ENCODE assay signal across 19 mouse cellular contexts in genomic region chr9:76715852-76716251, GRCm38 (mm10).
DNase-seq lines count a peak whose midpoint lies in the region; ATAC-seq and TF ChIP-seq lines count a peak whose summit lies in the region.
"Had no signal": no experiment of that assay in that cellular context is flagged by ENCODE, and none has a peak within 500 bp of the region (broad histone marks: within the 10 kb centered on the region; RNA-seq: fewer than 3 reads in every experiment).

No protein-coding gene starts in this region.

- H3K36me3 ChIP-seq in kidney, adult 2 months (ENCODE audit: control insufficient read depth, insufficient read depth, low read length) = no peaks in the 10 kb centered on the region
- no peaks in the 10 kb centered on the region for H3K36me3 ChIP-seq in kidney, embryonic 16.5 days (ENCODE audit: insufficient read depth, low read length)
- no peaks in the 10 kb centered on the region for H3K36me3 ChIP-seq in CH12.LX (replicated peaks in 1 of 2; ENCODE audit: control insufficient read depth in 1 of 2, insufficient read depth in 1 of 2, low read length in 1 of 2)
- H3K36me3 ChIP-seq in midbrain, embryonic 16.5 days (ENCODE audit: control insufficient read depth, insufficient read depth, low read length) = no peaks in the 10 kb centered on the region
- H3K36me3 ChIP-seq: G1E had no signal

- H3K27me3 ChIP-seq in kidney, adult 2 months (replicated peaks; ENCODE audit: control insufficient read depth, insufficient read depth, low read length) = no peaks in the 10 kb centered on the region
- no peaks in the 10 kb centered on the region for H3K27me3 ChIP-seq in kidney, embryonic 16.5 days (ENCODE audit: insufficient read depth, low read length)
- no peaks in the 10 kb centered on the region for H3K27me3 ChIP-seq in CH12.LX (replicated peaks)
- no peaks in the 10 kb centered on the region for H3K27me3 ChIP-seq in midbrain, embryonic 16.5 days (ENCODE audit: control insufficient read depth, insufficient read depth, low read depth, low read length)
- H3K27me3 ChIP-seq: Patski had no signal

- no peak for ATAC-seq in kidney, embryonic 16.5 days (ENCODE audit: low FRiP score, low TSS enrichment)
- ATAC-seq in midbrain, embryonic 16.5 days = no peak
- ATAC-seq: activated CD4-positive, CD25-positive, alpha-beta regulatory T cell, adult 4 months; CD4-positive, CD25-positive, alpha-beta regulatory T cell, adult 4 months; Patski had no signal

- H3K4me3 ChIP-seq in kidney, adult 2 months (ENCODE audit: insufficient read depth, low read depth, low read length) = no peak overlapping the region
- no peak overlapping the region for H3K4me3 ChIP-seq in kidney, embryonic 16.5 days (ENCODE audit: low read length)
- no peak overlapping the region for H3K4me3 ChIP-seq in CH12.LX (replicated peaks in 1 of 3; ENCODE audit: low read depth in 2 of 3, low read length in 2 of 3, poor library complexity in 1 of 3)
- H3K4me3 ChIP-seq in midbrain, embryonic 16.5 days (ENCODE audit: low read depth, low read length) = no peak overlapping the region

- dilution Hi-C loops in CH12.LX (cut with MboI; ENCODE audit: extremely low pct_ligation_motif_present, extremely low pct_unique_long_range_greater_than_20kb, low sequenced_read_pairs) = no loop called here

- WGBS in kidney, adult 2 months = 79% methylated on average over 1 of the region's 1 CpGs
- 75% methylated on average over 1 of the region's 1 CpGs for WGBS in kidney, embryonic 16.5 days
- 63% methylated on average over 1 of the region's 1 CpGs for WGBS in midbrain, embryonic 16.5 days

- in situ Hi-C loops in CH12.LX (cut with MboI; ENCODE audit: low pct_ligation_motif_present, low pct_unique_long_range_greater_than_20kb, low sequenced_read_pairs) = loop anchor here (25.0 kb wide), 1 partner anchor 646 kb away; the partner anchor contains the start of gene Mlip

- no peak for DNase-seq in kidney, adult 2 months
- no peak for DNase-seq in CH12.LX (ENCODE audit: extremely low read depth)
- DNase-seq: adrenal gland, adult 2 months; adrenal gland, adult 8-10 months; adrenal gland, postnatal 10 days; adrenal gland, postnatal 14 days; adrenal gland, postnatal 25 days; adrenal gland, postnatal 36 days; B cell, adult 2 months; cerebellum, adult 11 months; cerebellum, adult 11-12 months; cerebellum, adult 18-20 months; cerebellum, adult 2 months had no signal

- no peak overlapping the region for H3K27ac ChIP-seq in kidney, adult 2 months (ENCODE audit: insufficient read depth, low read depth, low read length)
- no peak overlapping the region for H3K27ac ChIP-seq in kidney, embryonic 16.5 days (ENCODE audit: low read length)
- no peak overlapping the region for H3K27ac ChIP-seq in CH12.LX (ENCODE audit: insufficient read depth, low read depth)
- H3K27ac ChIP-seq in midbrain, embryonic 16.5 days (ENCODE audit: low read length) = no peak overlapping the region

- TF ChIP-seq POLR2A in kidney, adult 2 months (IDR thresholded peaks at IDR 0.05; ENCODE audit: low read depth, low read length) = no peak
- no peak for TF ChIP-seq POLR2A in CH12.LX (IDR thresholded peaks at IDR 0.05; ENCODE audit: low read depth, low read length)

- no peak overlapping the region for H3K9ac ChIP-seq in kidney, embryonic 16.5 days (replicated peaks; ENCODE audit: low read length)
- H3K9ac ChIP-seq in CH12.LX (ENCODE audit: insufficient read depth, low read depth) = no peak overlapping the region
- no peak overlapping the region for H3K9ac ChIP-seq in midbrain, embryonic 16.5 days (ENCODE audit: low read depth, low read length)

- H3K79me2 ChIP-seq in CH12.LX (replicated peaks; ENCODE audit: control insufficient read depth, extremely low read depth, insufficient read depth, poor library complexity, severe bottlenecking) = no peaks in the 10 kb centered on the region

- H3K4me1 ChIP-seq in kidney, adult 2 months (ENCODE audit: control insufficient read depth, insufficient read depth, low read length) = no peaks in the 10 kb centered on the region
- no peaks in the 10 kb centered on the region for H3K4me1 ChIP-seq in kidney, embryonic 16.5 days (ENCODE audit: insufficient read depth, low read length)
- H3K4me1 ChIP-seq in CH12.LX (ENCODE audit: control insufficient read depth in 1 of 2, insufficient read depth in 2 of 2) = peaks cover 2 to 6% of the 10 kb centered on the region in 2 experiments; a peak in 2 of 4 replicates
- no peaks in the 10 kb centered on the region for H3K4me1 ChIP-seq in midbrain, embryonic 16.5 days (ENCODE audit: control insufficient read depth, insufficient read depth, low read length)

- peak; percentile 58 for TF ChIP-seq RAD21 in CH12.LX (IDR thresholded peaks at IDR 0.05; ENCODE audit: low read depth, low read length)

- no peaks in the 10 kb centered on the region for H3K9me3 ChIP-seq in kidney, embryonic 16.5 days (ENCODE audit: low read length)
- no peaks in the 10 kb centered on the region for H3K9me3 ChIP-seq in CH12.LX (replicated peaks; ENCODE audit: low read length)
- H3K9me3 ChIP-seq in midbrain, embryonic 16.5 days (replicated peaks; ENCODE audit: control insufficient read depth, low read length, poor library complexity, severe bottlenecking) = no peaks in the 10 kb centered on the region
- H3K9me3 ChIP-seq: G1E had no signal

- no peak for TF ChIP-seq EP300 in CH12.LX (IDR thresholded peaks at IDR 0.05; ENCODE audit: low read length)

- H3K4me2 ChIP-seq in kidney, embryonic 16.5 days (replicated peaks; ENCODE audit: low read depth, low read length) = no peak overlapping the region
- no peak overlapping the region for H3K4me2 ChIP-seq in CH12.LX (ENCODE audit: insufficient read depth, low read depth, poor library complexity, severe bottlenecking)
- H3K4me2 ChIP-seq in midbrain, embryonic 16.5 days (ENCODE audit: low read length) = no peak overlapping the region

- TF ChIP-seq CTCF in kidney, adult 2 months (conservative IDR thresholded peaks at IDR 0.05; ENCODE audit: insufficient read depth, insufficient read length, low read depth, low read length) = 0 out of 2 replicates have a peak, but pooled peaks have one; percentile 7
- peak in 1 of 2 experiments; percentile 75; a peak in 2 of 4 replicates for TF ChIP-seq CTCF in CH12.LX (conservative IDR thresholded peaks at IDR 0.05 in 1 of 2, IDR thresholded peaks at IDR 0.05 in 1 of 2; ENCODE audit: low read depth in 2 of 2, low read length in 2 of 2)

TF ChIP-seq in CH12.LX, 34 proteins besides CTCF, POLR2A, EP300 and RAD21:
- TF ChIP-seq UBTF (IDR thresholded peaks at IDR 0.05; ENCODE audit: low read depth, low read length) (no peak), SMC3 (IDR thresholded peaks at IDR 0.05; ENCODE audit: low read depth, low read length) (peak; percentile 49), IRF4 (IDR thresholded peaks at IDR 0.05; ENCODE audit: low read depth, low read length) (no peak), MYC (IDR thresholded peaks at IDR 0.05; ENCODE audit: low read depth, low read length) (no peak)
